Mouse (Mus musculus) skeletal muscle tissue, adult 2 months (tissue): Measurements from ENCODE around the gene Pip4k2c.
"Not testable (repeated sequence)": the region's sequence is repeated elsewhere in the genome, so short reads cannot be mapped to it uniquely, and the experiment has no call there.

Source experiments
- DNase-seq: peaks from one replicate; pipeline ENCODE4 v3.0.0-alpha.2; 2012; ENCODE audit warnings: low read depth, low spot score

The Pip4k2c gene

GRCm38 (mm10) chr10:127170837-127171272 is 40.5 kb downstream of the Pip4k2c start:
- DNase-seq = no peak

- DNase-seq = no peak
These were observed 41.4 kb downstream of the Pip4k2c start for GRCm38 (mm10) chr10:127170002-127170401.

GRCm38 (mm10) chr10:127167614-127168192 is 43.7 kb downstream of the Pip4k2c start:
- no peak for DNase-seq

GRCm38 (mm10) chr10:127166771-127167613 is 44.4 kb downstream of the Pip4k2c start:
- DNase-seq = no peak

- no peak for DNase-seq
These were observed 45.0 kb downstream of the Pip4k2c start for GRCm38 (mm10) chr10:127166404-127166715.

DNA sequence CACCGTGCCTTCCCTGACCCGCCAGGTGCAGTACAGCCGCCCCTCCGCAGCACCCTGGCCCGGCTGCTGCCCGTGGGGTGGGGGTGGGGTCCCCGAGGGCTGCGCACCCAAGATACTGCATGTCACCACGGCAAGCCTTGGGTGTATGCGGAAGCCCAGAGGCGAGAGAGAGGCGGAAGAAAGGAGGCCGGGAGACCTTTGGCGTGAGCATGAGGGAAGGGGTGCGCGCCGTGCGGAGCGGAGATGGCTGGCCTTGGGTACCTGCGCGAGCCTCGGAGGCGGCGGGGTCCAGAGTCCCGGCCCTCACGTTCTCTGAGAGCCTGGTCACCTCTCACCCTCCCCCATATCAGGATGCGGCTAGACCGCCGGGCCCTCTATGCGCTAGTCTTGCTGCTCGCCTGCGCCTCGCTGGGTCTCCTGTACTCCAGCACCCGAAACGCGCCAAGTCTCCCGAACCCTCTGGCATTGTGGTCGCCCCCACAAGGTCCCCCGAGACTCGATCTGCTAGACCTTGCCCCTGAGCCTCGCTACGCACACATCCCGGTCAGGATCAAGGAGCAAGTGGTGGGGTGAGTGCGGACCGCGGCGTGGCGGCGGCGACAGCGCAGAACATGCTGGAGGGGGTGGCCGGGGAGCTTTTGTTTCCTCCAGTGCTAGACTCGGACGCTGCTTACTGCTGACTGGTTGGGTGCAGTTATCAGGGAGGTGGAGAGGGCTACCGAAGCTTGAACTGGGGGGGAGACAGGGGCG is 45.6 kb downstream of the Pip4k2c start:
- DNase-seq = no peak

DNA sequence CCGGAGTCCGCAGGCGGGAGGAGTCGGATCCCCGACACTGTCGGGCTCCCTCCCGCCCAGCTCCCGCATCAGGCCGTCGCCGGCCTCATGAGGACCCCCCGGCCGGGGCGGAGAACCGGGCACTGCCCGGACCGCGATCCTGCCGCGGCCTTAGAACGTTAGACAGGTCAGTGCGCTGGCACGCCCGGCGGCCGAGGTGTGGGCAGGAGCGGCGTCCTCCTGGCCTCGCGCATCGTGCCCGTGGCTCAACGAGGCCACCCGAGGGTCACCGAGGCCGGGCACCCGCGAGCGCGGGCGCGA is 46.1 kb downstream of the Pip4k2c start:
- DNase-seq = no peak

GRCm38 (mm10) chr10:127164631-127165353 is 46.6 kb downstream of the Pip4k2c start, which contains the start of gene B4galnt1:
B4galnt1 (plus strand) TSS chr10:127165225.
- DNase-seq = peak; percentile 52

- DNase-seq = no peak
These were observed 47.2 kb downstream of the Pip4k2c start for GRCm38 (mm10) chr10:127164190-127164589.

DNA sequence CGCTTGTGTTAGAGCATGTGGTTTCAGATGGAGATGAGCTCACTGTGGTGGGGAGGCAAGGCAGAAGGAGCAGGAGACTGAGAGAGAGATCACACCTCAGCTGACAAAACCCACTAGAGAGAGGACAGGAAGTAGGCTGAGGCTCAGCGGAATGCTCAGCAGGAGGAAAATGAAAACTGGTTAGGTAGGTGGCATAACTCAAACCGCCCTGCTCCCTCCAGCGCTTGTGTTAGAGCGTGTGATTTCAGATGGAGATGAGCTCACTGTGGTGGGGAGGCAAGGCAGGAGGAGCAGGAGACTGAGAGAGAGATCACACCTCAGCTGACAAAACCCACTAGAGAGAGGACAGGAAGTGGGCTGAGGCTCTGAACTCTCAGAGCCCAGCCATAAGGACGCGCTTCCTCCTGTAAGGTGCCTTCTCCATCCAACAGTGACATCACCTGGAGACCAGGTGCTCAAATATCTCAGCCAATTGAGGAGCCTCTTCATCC is 48.6 kb downstream of the Pip4k2c start:
- DNase-seq = not testable (repeated sequence)

GRCm38 (mm10) chr10:127160728-127161127 is 50.7 kb downstream of the Pip4k2c start:
- no peak for DNase-seq

GRCm38 (mm10) chr10:127160081-127160480 is 51.3 kb downstream of the Pip4k2c start:
- no peak for DNase-seq

DNA sequence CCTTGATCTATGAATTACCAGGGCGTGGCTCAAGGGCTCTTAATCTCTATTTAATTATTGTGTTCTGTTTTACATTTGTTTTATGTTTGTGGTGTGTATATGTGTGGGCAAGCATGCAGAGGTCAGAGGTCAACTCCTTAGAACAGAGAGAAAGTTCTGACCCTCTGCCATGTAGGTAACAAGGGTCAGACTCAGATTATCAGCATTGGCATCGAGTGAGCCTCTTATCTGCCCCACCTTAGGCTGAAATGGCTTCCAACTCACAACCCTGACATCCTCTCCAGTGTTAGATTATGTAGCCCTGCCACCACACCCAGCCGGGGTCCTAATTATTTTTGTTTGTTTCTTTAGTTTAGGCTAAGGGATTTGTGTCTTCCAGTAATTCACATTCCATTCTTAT is 52.9 kb downstream of the Pip4k2c start:
- no peak for DNase-seq

GRCm38 (mm10) chr10:127156511-127156910 is 54.9 kb downstream of the Pip4k2c start:
- no peak for DNase-seq

- DNase-seq = no peak
These were observed 55.3 kb downstream of the Pip4k2c start for GRCm38 (mm10) chr10:127156089-127156488.

- DNase-seq = no peak
These were observed 56.7 kb downstream of the Pip4k2c start for GRCm38 (mm10) chr10:127154652-127155051.

DNA sequence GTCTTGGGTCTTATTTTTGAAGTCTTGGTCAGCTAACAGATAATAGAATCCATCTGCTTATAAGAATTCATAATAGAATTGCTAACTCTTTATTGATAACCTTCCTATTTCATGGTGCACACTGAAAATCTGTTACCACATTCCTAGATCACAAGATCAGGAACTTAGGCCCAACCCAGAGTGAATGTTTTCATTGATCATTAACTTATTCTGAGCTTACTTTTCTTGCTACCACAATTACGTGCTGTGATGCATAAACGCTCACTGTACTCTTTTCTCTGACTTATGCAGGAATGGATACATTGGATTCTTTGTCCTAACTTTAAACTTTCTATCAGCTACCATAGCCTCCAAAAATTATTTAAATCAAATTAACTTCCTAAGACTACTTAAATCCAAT is 57.1 kb downstream of the Pip4k2c start:
- no peak for DNase-seq

GRCm38 (mm10) chr10:127153323-127153722 is 58.1 kb downstream of the Pip4k2c start:
- DNase-seq = no peak

GRCm38 (mm10) chr10:127152556-127152955 is 58.8 kb downstream of the Pip4k2c start:
- DNase-seq = not testable (repeated sequence)

- not testable (repeated sequence) for DNase-seq
These were observed 60.2 kb downstream of the Pip4k2c start for GRCm38 (mm10) chr10:127151233-127151632.

- no peak for DNase-seq
These were observed 60.9 kb downstream of the Pip4k2c start for GRCm38 (mm10) chr10:127150471-127150872.

- no peak for DNase-seq
These were observed 64.2 kb downstream of the Pip4k2c start for GRCm38 (mm10) chr10:127147135-127147534.
